Mouse (Mus musculus) olfactory bulb, adult 2 months (tissue): ENCODE results near the gene Guk1.

Experiments
- CTCF ChIP-seq: fragments of 200-500 bp; IDR thresholded peaks from 2 replicates; pipeline ENCODE4 v1.5.1; 2012; ENCODE audit warnings: low read depth, mild to moderate bottlenecking, low read length, moderate library complexity; ENCODE audit not compliant: insufficient read depth
- POLR2A ChIP-seq: fragments of 200-500 bp; IDR thresholded peaks from 2 replicates; pipeline ENCODE4 v1.6.1; 2012; ENCODE audit warnings: mild to moderate bottlenecking, low read depth, low read length, moderate library complexity; ENCODE audit not compliant: insufficient read depth

GRCm38 (mm10) chr11:59221604-59222003, 29.6 kb upstream of the Guk1 start:
- no peak for TF ChIP-seq POLR2A
- no peak for TF ChIP-seq CTCF
